Mouse (Mus musculus) neural tube, embryonic 10.5 days (tissue): Measurements from ENCODE around the gene Cdk6.
"Not testable (repeated sequence)": the region's sequence is repeated elsewhere in the genome, so short reads cannot be mapped to it uniquely, and the experiment has no call there.

ENCODE experiments used
- DNase-seq: peaks from one replicate; pipeline ENCODE4 v3.0.0-alpha.2; 2017; ENCODE audit warnings: low spot score; ENCODE audit errors: extremely low spot score

Gene Cdk6

DNA sequence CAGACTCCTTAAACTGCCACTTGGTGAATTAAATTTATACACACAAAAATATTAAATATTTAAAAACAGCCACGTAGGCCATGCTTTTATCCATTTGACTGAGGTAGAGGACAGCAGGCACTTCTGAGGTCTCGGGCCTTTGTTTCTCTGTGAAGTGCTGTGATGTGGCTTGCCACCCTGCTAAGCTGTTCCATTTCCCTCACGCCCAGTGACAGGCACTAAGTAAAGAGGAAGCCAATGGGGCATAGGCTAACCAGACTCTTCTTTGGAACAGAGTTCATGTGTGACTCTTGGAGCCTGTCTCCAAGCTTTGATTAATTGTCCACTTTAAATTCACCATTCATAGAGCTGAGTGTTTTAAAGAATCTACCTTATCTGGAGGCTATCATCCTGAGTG, 79.5 kb downstream of the Cdk6 start:
- DNase-seq: no peak

DNA sequence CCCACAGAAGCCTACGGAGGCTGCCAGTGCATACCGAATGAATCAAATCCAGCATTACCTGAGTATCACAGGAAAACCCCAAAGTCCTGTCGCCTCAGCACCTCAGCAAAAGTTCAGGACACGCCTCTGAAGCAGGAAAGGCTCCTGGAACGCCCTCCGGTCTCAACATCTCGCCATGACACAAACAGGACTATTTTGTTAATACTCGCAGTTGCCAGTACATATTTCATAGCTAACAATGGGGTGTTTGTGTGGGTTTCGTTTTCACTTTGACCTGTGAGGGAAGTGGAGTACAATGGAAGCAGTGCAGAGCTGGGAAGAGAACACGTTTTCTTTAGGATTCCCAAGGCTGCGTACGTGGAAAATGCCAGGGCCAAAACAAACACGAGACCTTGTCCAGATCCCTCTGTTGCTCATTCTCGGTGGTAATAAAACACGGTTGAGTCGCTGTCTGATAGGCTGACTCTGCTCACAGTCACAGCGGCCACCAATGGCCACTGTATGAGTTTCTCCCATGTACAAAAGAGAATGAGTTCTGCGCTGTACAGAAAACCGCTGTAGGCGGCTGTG, 91.9 kb downstream of the Cdk6 start:
- not testable (repeated sequence) for DNase-seq

GRCm38 (mm10) chr5:3434105-3434504, 92.8 kb downstream of the Cdk6 start:
- not testable (repeated sequence) for DNase-seq

DNA sequence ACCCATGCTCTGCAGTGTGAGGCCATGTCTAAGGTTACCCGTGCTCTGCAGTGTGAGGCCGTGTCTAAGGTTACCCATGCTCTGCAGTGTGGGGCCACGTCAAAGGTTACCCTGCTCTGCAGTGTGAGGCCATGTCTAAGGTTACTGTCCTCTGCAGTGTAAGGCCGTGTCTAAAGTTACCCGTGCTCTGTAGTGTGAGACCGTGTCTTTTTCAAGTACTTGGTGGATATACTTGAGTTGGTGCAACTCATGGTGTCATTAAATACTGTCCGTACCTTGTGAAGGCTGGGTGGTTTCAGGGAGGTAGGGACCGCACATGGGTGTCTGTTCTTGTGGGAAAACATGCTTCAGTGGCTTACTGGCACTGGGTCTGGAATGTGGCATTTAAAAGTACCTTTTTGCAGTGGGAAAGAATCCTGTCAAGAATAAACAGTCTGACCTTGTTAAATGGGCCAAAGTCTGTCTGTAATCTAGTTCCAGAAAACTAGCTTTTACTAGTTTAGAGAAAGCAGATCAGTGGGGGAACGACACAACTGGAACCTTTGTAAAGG, 97.2 kb downstream of the Cdk6 start:
- DNase-seq: not testable (repeated sequence)

DNA sequence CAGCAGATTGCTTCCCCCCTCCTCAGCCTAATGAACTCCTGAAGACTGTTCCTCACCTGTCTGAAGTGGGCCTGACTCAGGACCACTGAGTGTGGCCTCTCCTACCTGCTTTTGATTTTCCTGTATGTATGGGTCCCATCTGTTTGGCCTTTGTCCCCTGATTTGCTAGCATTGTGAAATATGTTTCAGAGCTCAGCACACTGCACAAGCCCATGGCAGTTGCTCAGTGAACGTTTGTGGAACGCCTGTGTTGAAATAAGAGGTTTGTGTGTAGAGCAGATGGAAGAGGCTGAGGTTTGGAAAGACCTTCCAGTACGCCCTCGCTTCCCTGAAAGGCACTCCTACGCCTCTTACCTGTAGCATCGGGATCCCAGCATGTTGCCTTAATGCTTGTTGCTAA, 98.1 kb downstream of the Cdk6 start:
- not testable (repeated sequence) for DNase-seq

DNA sequence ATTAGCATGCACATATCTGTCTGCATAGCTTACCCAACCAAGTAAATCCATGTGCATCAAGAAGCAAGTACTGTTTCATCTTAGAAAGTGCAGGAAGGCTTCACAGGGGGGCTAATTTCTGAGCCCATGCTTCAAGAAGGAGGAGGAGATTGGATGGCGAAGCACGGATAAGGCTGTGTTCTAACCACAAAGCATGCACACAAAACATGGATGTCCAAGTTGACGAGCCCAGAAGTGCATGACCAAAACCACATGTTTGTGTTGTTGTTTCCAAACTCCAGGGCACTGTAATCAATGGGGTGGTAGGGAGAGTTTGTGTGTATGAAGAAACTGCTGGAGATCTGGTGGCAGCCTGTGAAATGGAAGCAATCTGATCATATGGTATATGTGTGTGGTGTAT, 101.2 kb downstream of the Cdk6 start:
- DNase-seq: not testable (repeated sequence)

DNA sequence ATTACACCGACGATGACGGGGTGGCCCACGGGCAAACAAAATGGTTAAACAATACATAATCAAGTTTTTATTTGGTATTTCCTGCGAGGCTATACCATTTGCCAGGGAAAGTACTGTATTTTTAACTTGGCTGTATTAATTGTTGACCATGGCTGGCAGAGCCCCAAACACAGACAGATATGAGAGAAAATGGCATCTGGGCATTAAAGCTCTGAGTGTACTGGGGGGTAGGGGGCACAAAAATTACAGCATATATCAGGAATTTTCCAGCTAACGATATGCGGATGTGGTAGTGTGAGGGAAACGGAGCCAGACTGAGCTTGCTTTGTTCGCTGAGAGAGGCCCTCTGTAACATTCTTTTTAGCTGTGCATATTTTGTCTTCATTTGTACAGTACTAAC, 109.9 kb downstream of the Cdk6 start:
- DNase-seq: not testable (repeated sequence)

DNA sequence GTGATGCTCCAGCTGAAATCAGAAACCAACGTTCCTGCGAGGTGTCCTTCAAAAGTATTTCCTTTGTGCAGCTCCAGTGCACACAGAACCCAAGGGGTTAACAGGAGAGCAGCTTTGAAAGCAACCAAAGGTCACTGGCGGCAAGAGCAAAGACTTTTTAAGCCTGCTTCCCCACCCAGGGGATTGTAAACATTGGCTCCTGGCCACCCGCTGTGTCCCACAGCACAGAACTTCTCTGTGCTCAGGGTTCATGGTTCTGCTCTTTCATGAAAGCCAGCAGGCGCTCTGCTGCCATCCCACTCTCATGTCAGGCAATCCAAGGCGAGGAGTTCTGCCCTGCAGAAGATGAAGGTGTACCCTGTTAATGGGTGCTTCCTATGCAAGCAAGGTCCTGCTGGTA, 112.7 kb downstream of the Cdk6 start:
- DNase-seq: peak; percentile 24

DNA sequence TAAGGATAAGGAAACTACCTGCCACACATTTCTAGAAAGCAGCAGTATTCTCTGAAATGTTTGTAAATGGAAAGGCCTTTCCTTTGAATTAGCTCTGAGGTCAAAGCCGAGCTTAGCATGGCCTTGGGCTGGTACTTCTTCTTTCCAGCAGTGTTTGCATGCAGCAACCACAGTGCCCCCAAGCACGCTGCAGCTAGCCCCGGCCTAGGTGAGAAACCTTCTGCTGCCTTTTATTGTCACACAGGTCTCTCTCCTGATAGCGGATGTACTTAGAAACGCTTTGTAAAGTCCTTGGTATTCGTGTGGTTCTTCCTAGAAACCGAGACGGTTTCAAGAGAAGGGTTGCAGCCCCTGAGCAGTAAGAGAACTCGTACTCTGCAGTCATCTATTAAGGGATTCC, 119.6 kb downstream of the Cdk6 start:
- no peak for DNase-seq

DNA sequence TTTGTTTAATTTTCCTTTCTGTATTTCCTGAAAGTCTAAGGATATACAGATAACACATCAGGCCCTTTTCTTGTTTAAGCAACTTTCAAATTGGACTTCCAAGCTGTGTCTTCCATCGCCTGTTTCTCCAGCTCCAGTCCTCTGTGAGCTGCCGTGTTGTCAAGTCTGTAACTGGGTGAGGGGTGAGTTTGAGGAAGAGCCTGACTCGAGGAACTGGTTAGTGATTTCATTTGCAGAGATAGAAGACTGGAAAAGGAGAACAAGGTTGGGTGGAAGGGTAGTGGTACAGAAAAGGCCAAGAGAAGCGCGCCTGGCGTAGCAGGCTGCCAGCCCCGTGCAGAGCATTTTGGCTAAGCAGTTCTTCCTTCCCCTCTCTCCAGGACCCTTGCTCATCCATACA, 120.1 kb downstream of the Cdk6 start:
- DNase-seq: no peak

- no peak for DNase-seq
These were observed 121.8 kb downstream of the Cdk6 start for GRCm38 (mm10) chr5:3462897-3463757.

- DNase-seq: no peak
These were observed 122.5 kb downstream of the Cdk6 start for GRCm38 (mm10) chr5:3463758-3464157.

GRCm38 (mm10) chr5:3466069-3466877, 125.0 kb downstream of the Cdk6 start:
- no peak for DNase-seq

- no peak for DNase-seq
These were observed 129.6 kb downstream of the Cdk6 start for GRCm38 (mm10) chr5:3470866-3471265.

GRCm38 (mm10) chr5:3472311-3473156, 131.2 kb downstream of the Cdk6 start:
- no peak for DNase-seq

DNA sequence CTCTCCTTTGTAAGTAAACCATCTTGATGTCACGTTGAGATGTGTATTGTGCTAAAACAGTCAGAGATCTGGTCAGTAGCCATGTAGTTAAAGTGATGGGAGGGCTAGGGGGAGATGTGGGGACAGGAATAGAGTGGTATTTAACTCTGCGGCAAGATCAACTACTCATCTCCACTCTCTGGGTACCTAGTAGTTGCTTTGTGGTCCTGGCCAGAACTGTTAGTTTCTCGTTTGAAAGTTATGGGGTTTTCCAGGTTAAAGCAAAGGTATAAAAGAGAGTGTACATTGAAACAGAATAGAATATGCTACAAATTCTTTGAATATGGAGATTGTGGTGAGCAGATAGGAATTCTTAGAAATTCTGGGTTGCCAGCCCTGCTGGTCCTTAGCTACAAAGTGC, 136.4 kb downstream of the Cdk6 start:
- DNase-seq: no peak

DNA sequence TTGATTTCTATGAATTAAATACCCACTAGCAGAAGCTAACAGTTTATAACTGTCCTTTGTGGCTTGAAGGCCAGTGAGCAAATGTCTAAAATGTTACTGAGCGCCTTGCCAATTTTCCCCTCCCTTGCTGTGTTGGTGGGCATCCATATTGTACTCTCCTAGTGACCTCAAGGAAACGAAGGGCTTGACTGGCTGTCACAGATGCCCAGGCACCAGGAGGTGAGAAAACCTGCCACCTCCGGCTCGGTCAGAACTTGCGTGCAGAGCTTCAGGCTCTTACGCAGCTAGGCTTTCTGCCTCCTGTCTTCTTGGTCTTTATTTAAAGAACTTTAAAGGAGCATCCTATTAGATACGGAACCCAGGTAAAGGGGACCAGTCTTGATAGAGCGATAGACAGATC, 136.9 kb downstream of the Cdk6 start:
- DNase-seq: no peak

DNA sequence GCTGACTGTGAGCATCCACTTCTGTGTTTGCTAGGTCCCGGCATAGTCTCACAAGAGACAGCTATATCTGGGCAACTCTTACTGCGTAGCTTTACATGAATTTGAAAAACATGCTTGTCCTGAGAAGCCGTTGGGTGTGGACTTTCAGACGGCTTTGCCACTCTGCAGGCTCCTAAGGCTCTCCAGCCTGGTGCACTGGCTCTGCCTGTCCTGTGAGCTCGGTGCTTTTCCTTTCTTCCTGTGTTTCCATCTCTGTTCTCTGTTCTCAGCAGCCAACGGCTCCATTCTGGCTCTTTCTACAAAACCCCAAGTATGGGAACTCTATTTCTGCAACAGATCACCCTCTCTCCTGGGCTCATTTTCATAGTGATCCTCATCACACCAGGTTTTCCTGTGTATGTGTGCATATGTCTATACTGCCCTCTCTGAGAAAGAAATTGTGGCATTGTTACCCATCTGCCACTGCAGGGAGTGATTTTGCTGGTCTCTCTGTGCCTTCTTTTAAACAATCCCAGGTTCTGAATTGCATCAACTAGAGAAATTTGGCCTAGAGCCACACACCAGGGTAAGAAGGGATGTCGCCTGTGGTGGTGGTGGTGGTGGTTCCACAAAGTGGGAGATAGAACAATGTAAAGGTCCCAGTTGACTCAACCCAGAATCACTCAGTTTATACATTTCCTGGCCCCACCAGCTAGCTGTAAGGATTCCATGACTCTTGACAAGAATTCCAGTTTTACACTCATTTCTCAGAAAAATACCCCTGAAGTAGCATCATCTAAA, 137.9 kb downstream of the Cdk6 start:
- DNase-seq: no peak

DNA sequence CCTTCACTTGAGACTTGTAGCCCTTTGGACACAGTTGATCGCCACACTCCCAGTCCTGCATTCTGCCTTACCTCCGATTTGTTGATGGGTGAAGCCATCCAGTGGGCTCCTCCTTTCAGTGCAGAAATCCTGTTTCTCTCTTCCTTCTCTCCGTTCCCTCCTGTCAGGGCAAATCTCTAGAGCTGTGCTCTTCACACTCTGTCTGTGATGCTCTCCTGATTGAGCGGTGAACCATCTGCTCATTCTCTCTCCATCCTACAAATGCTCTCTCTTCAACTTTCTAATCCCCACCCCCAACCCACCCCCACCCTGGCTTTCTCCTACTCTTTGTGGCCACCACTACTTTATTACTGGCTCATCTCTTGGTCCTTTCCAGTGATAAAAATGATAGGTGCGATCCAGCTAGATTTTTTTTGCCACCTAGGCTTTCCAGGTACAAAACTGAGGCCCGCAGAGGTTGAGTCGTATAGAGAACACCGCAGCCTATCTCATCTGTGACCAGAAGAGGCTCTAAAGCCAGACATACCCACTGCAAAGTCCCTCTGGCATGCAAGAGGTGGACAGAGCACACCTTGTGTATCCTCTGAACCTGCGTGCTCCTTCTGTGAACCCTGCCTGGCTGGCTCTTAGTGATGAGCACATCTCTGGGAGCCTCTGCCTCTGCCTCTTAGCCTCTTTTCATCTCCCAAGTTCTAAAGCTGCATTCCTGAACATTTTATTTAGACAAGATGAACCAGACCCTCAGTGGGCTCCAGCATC, 139.5 kb downstream of the Cdk6 start:
- DNase-seq: no peak
